Comparison of ENCODE assay signal across 34 mouse cellular contexts in genomic region chr10:77560090-77560489, GRCm38 (mm10). TPM values are rescaled to one million over a fixed set of nuclear protein-coding genes. Genes with fewer than 3 reads are reported as not detected.
"Had no signal": no experiment of that assay in that cellular context is flagged by ENCODE, and none has a peak within 500 bp of the region (broad histone marks: within the 10 kb centered on the region; RNA-seq: fewer than 3 reads in every experiment).

No protein-coding gene starts in this region.

- H3K4me1 ChIP-seq: embryonic facial prominence, embryonic 10.5 days; embryonic facial prominence, embryonic 12.5 days; embryonic facial prominence, embryonic 13.5 days; embryonic facial prominence, embryonic 15.5 days; forebrain, embryonic 10.5 days; forebrain, embryonic 12.5 days; forebrain, embryonic 13.5 days; forebrain, embryonic 15.5 days had no signal

- DNase-seq: cerebellum, adult 2 months; cerebellum, adult 8-10 months; cerebellum, adult 9-10 months; cerebellum, adult 9-11 months; cerebellum, postnatal 10 days; cerebellum, postnatal 14 days; cerebellum, postnatal 25 days; cerebellum, postnatal 36 days; embryo, embryonic 11 days; forebrain, postnatal 0 days; gastrocnemius, adult 2 months; gastrocnemius, postnatal 10 days; gastrocnemius, postnatal 14 days; gastrocnemius, postnatal 25 days; gastrocnemius, postnatal 36 days; heart, adult 11 months; heart, adult 18-20 months; heart, adult 2 months had no signal

- H3K36me3 ChIP-seq: embryonic facial prominence, embryonic 10.5 days; embryonic facial prominence, embryonic 12.5 days; embryonic facial prominence, embryonic 13.5 days; embryonic facial prominence, embryonic 15.5 days; forebrain, embryonic 10.5 days; forebrain, embryonic 12.5 days; forebrain, embryonic 15.5 days had no signal

- H3K27me3 ChIP-seq: embryonic facial prominence, embryonic 12.5 days; embryonic facial prominence, embryonic 13.5 days; embryonic facial prominence, embryonic 15.5 days; forebrain, embryonic 12.5 days; forebrain, embryonic 13.5 days; forebrain, embryonic 15.5 days had no signal

- H3K4me2 ChIP-seq: embryonic facial prominence, embryonic 12.5 days; embryonic facial prominence, embryonic 13.5 days; embryonic facial prominence, embryonic 15.5 days; forebrain, embryonic 12.5 days; forebrain, embryonic 13.5 days; forebrain, embryonic 15.5 days had no signal

- H3K4me3 ChIP-seq: embryonic facial prominence, embryonic 10.5 days; embryonic facial prominence, embryonic 12.5 days; embryonic facial prominence, embryonic 13.5 days; embryonic facial prominence, embryonic 15.5 days; erythroblast, embryonic 14.5 days; forebrain, embryonic 10.5 days; forebrain, embryonic 12.5 days; forebrain, embryonic 13.5 days; forebrain, embryonic 15.5 days; gastrocnemius, adult 2 months; heart, adult 2 months had no signal

- H3K9ac ChIP-seq: embryonic facial prominence, embryonic 12.5 days; embryonic facial prominence, embryonic 13.5 days; embryonic facial prominence, embryonic 15.5 days; forebrain, embryonic 12.5 days; forebrain, embryonic 13.5 days; forebrain, embryonic 15.5 days; forebrain, postnatal 0 days had no signal

- H3K9me3 ChIP-seq: embryonic facial prominence, embryonic 10.5 days; embryonic facial prominence, embryonic 12.5 days; embryonic facial prominence, embryonic 13.5 days; embryonic facial prominence, embryonic 15.5 days; forebrain, embryonic 10.5 days; forebrain, embryonic 12.5 days; forebrain, embryonic 13.5 days; forebrain, embryonic 15.5 days had no signal

- H3K27ac ChIP-seq: embryonic facial prominence, embryonic 10.5 days; embryonic facial prominence, embryonic 12.5 days; embryonic facial prominence, embryonic 13.5 days; embryonic facial prominence, embryonic 15.5 days; forebrain, embryonic 10.5 days; forebrain, embryonic 12.5 days; forebrain, embryonic 13.5 days; forebrain, embryonic 15.5 days; gastrocnemius, adult 2 months; heart, adult 2 months had no signal

- ATAC-seq: forebrain, embryonic 13.5 days; forebrain, embryonic 14.5 days; forebrain, embryonic 15.5 days; forebrain, embryonic 16.5 days; forebrain, postnatal 0 days had no signal

RNA-seq across cellular contexts. Expression of gene Gm49325, which starts 45.9 kb away (rescaled TPM):
- total RNA-seq: common myeloid progenitor, adult 5-6 weeks; forebrain, postnatal 0 days; granulocyte monocyte progenitor cell, adult 5-6 weeks had no signal
- polyA plus RNA-seq: cortical plate, adult 2 months; erythroblast, embryonic 14.5 days; forebrain, embryonic 11.5 days; forebrain, embryonic 13.5 days; gonadal fat pad, adult 2 months; heart, adult 2 months had no signal
